Mouse (Mus musculus) cerebellum, adult 11-12 months (tissue): ENCODE data around the gene Gm48552.

Experiments used
- DNase-seq: peaks from one replicate; pipeline ENCODE4 v3.0.0; 2022

The Gm48552 gene

GRCm38 (mm10) chr10:81421041-81421796 is 32.4 kb downstream of the Gm48552 start:
- DNase-seq, result peak; percentile 53

- DNase-seq, result no peak
Measured at GRCm38 (mm10) chr10:81421797-81422100, 32.9 kb downstream of the Gm48552 start.

GRCm38 (mm10) chr10:81422191-81422590 is 33.4 kb downstream of the Gm48552 start:
- peak; percentile 70 for DNase-seq

GRCm38 (mm10) chr10:81422661-81423217 is 33.9 kb downstream of the Gm48552 start:
- DNase-seq, result peak; percentile 59

- peak; percentile 58 for DNase-seq
Measured at GRCm38 (mm10) chr10:81423476-81424245, 34.9 kb downstream of the Gm48552 start.

GRCm38 (mm10) chr10:81424246-81425051 is 35.6 kb downstream of the Gm48552 start:
- peak; percentile 93 for DNase-seq

- peak; percentile 82 for DNase-seq
Measured at GRCm38 (mm10) chr10:81425236-81425850, 36.5 kb downstream of the Gm48552 start.

GRCm38 (mm10) chr10:81426081-81426671 is 37.4 kb downstream of the Gm48552 start:
- peak; percentile 76 for DNase-seq

GRCm38 (mm10) chr10:81426897-81427296 is 38.1 kb downstream of the Gm48552 start:
- peak; percentile 80 for DNase-seq

- DNase-seq, result peak; percentile 62
Measured at GRCm38 (mm10) chr10:81427327-81427726, 38.5 kb downstream of the Gm48552 start.

- peak; percentile 84 for DNase-seq
Measured at GRCm38 (mm10) chr10:81427804-81428506, 39.1 kb downstream of the Gm48552 start.

GRCm38 (mm10) chr10:81428507-81428870 is 39.7 kb downstream of the Gm48552 start:
- DNase-seq, result no peak

GRCm38 (mm10) chr10:81429092-81429491 is 40.3 kb downstream of the Gm48552 start:
- peak; percentile 64 for DNase-seq

GRCm38 (mm10) chr10:81429605-81430061 is 40.8 kb downstream of the Gm48552 start:
- peak; percentile 87 for DNase-seq

GRCm38 (mm10) chr10:81430141-81430830 is 41.5 kb downstream of the Gm48552 start:
- DNase-seq, result peak; percentile 91

GRCm38 (mm10) chr10:81430831-81431525 is 42.2 kb downstream of the Gm48552 start:
- DNase-seq, result peak; percentile 92

GRCm38 (mm10) chr10:81431526-81432168 is 42.8 kb downstream of the Gm48552 start:
- DNase-seq, result peak; percentile 84

- DNase-seq, result peak; percentile 75
Measured at GRCm38 (mm10) chr10:81432169-81432867, 43.5 kb downstream of the Gm48552 start.

- peak; percentile 97 for DNase-seq
Measured at GRCm38 (mm10) chr10:81432868-81433262, 44.1 kb downstream of the Gm48552 start.
